Mouse (Mus musculus) B cell, adult 67 days (primary cell): Measurements from ENCODE around the gene Trp63. TPM values are rescaled to one million over a fixed set of nuclear protein-coding genes. Genes with fewer than 3 reads are reported as not detected.

Experiments
- total RNA-seq, 2 experiments: library from RNA; stranded (reverse); gene quantifications; 4 replicates each; pipeline ENCODE4 v1.2.4; 2023

Gene Trp63
- not detected for total RNA-seq

GRCm38 (mm10) chr16:25683531-25684248 is at the start of gene Trp63:
TSS of gene Trp63 (plus strand) at chr16:25683763.

